Mouse (Mus musculus) heart, embryonic 16.5 days (tissue): Measurements from ENCODE around the gene Cxcl9. TPM values are rescaled to one million over a fixed set of nuclear protein-coding genes. Genes with fewer than 3 reads are reported as not detected.

Experiments used
- ATAC-seq: fragments of 200-750 bp; cut with Nextera tagmentation; replicated peaks from 2 replicates; pipeline ENCODE4 v1.8.0; 2017; ENCODE audit warnings: moderate number of reproducible peaks; ENCODE audit not compliant: insufficient read depth, low FRiP score; ENCODE audit errors: extremely low read depth
- H3K27ac ChIP-seq: fragments of 300-500 bp; sonication (generic); 2 replicates; pipeline ENCODE4 v1.5.1; 2014; ENCODE audit warnings: mild to moderate bottlenecking, low read length, control low read depth, moderate library complexity
- H3K27me3 ChIP-seq: fragments of 300-500 bp; sonication (generic); 2 replicates; pipeline ENCODE4 v1.6.1; 2014; ENCODE audit warnings: low read length, mixed read lengths; ENCODE audit not compliant: control insufficient read depth, insufficient read depth
- H3K36me3 ChIP-seq: fragments of 300-500 bp; sonication (generic); 2 replicates; pipeline ENCODE4 v1.6.1; 2014; ENCODE audit not compliant: control insufficient read depth, insufficient read depth
- H3K4me1 ChIP-seq: fragments of 300-500 bp; sonication (generic); 2 replicates; pipeline ENCODE4 v1.6.1; 2014; ENCODE audit warnings: low read length, mixed read lengths; ENCODE audit not compliant: control insufficient read depth, insufficient read depth
- H3K4me2 ChIP-seq: fragments of 300-500 bp; sonication (generic); 2 replicates; pipeline ENCODE4 v1.6.1; 2014; ENCODE audit warnings: low read depth, mild to moderate bottlenecking, control low read depth, low read length
- H3K4me3 ChIP-seq: fragments of 300-500 bp; sonication (generic); 2 replicates; pipeline ENCODE4 v1.5.1; 2014; ENCODE audit warnings: mild to moderate bottlenecking, control low read depth, low read length
- H3K9ac ChIP-seq: fragments of 300-500 bp; sonication (generic); 2 replicates; pipeline ENCODE4 v1.6.1; 2014; ENCODE audit warnings: low read length, control low read depth
- H3K9me3 ChIP-seq: fragments of 300-500 bp; sonication (generic); replicated peaks from 2 replicates; pipeline ENCODE4 v1.6.1; 2016; ENCODE audit warnings: low read length; ENCODE audit not compliant: control insufficient read depth
- WGBS: fragments of 180-500 bp; shearing (Covaris S2); extraction: QIAGEN DNeasy Blood & Tissue Kit; methylation state at CpG from one replicate; pipeline ENCODE4 v1.1.7; 2014; 5-methylcytosine and 5-hydroxymethylcytosine counted together
- polyA plus RNA-seq: library from polyadenylated mRNA; unstranded; fragments of >200 nt; fragmentation: Nextera tagmentation; extraction: Ambion mirVana; gene quantifications from 2 replicates; pipeline ENCODE4 v1.2.1, GENCODE M21; 2015

Cxcl9 gene
- polyA plus RNA-seq, 1 experiment from 2014 or later = 0.37 TPM

- Histone ChIP-seq H3K27ac (no peak overlapping the region), H3K4me3 (no peak overlapping the region), H3K27me3 (0 out of 2 replicates have a peak, but pooled peaks cover 4% of the 10 kb centered on the region), H3K9ac (no peak overlapping the region), H3K4me2 (no peak overlapping the region), H3K9me3 (no peaks in the 10 kb centered on the region), H3K36me3 (no peaks in the 10 kb centered on the region), H3K4me1 (peaks cover 21% of the 10 kb centered on the region)
- ATAC-seq = no peak
- 88% methylated on average over 10 of the region's 10 CpGs for WGBS
Measured at GRCm38 (mm10) chr5:92278942-92279537, 48.8 kb downstream of the Cxcl9 start.

GRCm38 (mm10) chr5:92277437-92278394, 50.2 kb downstream of the Cxcl9 start, which contains the start of gene Naaa:
Naaa (minus strand) TSS chr5:92278170.
- Histone ChIP-seq H3K36me3 (no peaks in the 10 kb centered on the region), H3K9ac (peak within 1 kb of the TSS; percentile 78), H3K4me1 (peaks cover 11% of the 10 kb centered on the region), H3K4me3 (peak within 1 kb of the TSS; percentile 74), H3K9me3 (no peaks in the 10 kb centered on the region), H3K4me2 (peak within 1 kb of the TSS; percentile 98), H3K27me3 (0 out of 2 replicates have a peak, but pooled peaks cover 4% of the 10 kb centered on the region), H3K27ac (peak within 1 kb of the TSS; percentile 61)
- peak; percentile 89 for ATAC-seq
- WGBS = 3% methylated on average over 54 of the region's 54 CpGs

Other genes with a start within 250 kb of the Cxcl9 start
- 122 and 125 TPM in 2 replicates for gene G3bp2, start 244.4 kb downstream of the Cxcl9 start, polyA plus RNA-seq
- gene Uso1, start 190.1 kb downstream of the Cxcl9 start, polyA plus RNA-seq = 28.4 and 31.0 TPM in 2 replicates
- gene U90926, start 112.7 kb downstream of the Cxcl9 start, polyA plus RNA-seq = not detected in 2 replicates
- gene Ppef2, start 71.8 kb downstream of the Cxcl9 start, polyA plus RNA-seq = 0.15 TPM in 1 of 2 replicates, not detected in the other
- 8.4 and 9.3 TPM in 2 replicates for gene Naaa, start 49.9 kb downstream of the Cxcl9 start, polyA plus RNA-seq
- gene Sdad1, start 17.6 kb downstream of the Cxcl9 start, polyA plus RNA-seq = 22.0 and 22.2 TPM in 2 replicates
- gene Art3, start 3.7 kb upstream of the Cxcl9 start, polyA plus RNA-seq = 71.8 and 92.4 TPM in 2 replicates
- 5.5 and 16.5 TPM in 2 replicates for gene Cxcl10, start 20.8 kb upstream of the Cxcl9 start, polyA plus RNA-seq
- 37.2 and 38.8 TPM in 2 replicates for gene Nup54, start 107.1 kb upstream of the Cxcl9 start, polyA plus RNA-seq
- gene Scarb2, start 178.8 kb upstream of the Cxcl9 start, polyA plus RNA-seq = 18.3 and 18.7 TPM in 2 replicates
- 0.56 and 0.72 TPM in 2 replicates for gene Fam47e, start 227.0 kb upstream of the Cxcl9 start, polyA plus RNA-seq